Comparison of ENCODE assay signal across 9 mouse cellular contexts in genomic region chr6:39872901-39873591, GRCm38 (mm10). TPM values are rescaled to one million over a fixed set of nuclear protein-coding genes. Genes with fewer than 3 reads are reported as not detected.
DNase-seq lines count a peak whose midpoint lies in the region; ATAC-seq and TF ChIP-seq lines count a peak whose summit lies in the region.
"Had no signal": no experiment of that assay in that cellular context is flagged by ENCODE, and none has a peak within 500 bp of the region (broad histone marks: within the 10 kb centered on the region; RNA-seq: fewer than 3 reads in every experiment).

Gene Tmem178b, plus strand, starts transcription at chr6:39873271.

- H3K79me2 ChIP-seq in liver, adult 2 months (ENCODE audit: control insufficient read depth, insufficient read depth, low read length): no peaks in the 10 kb centered on the region

- peak within 1 kb of the TSS; percentile 96 for H3K4me2 ChIP-seq in kidney, embryonic 14.5 days (replicated peaks; ENCODE audit: low read depth, low read length)

- under 1% methylated on average over 63 of the region's 63 CpGs for WGBS in kidney, embryonic 14.5 days
- 2% methylated on average over 62 of the region's 63 CpGs for WGBS in liver, adult 2 months

- H3K27ac ChIP-seq in kidney, embryonic 14.5 days (ENCODE audit: low read depth, low read length): no peak within 1 kb of the TSS
- no peak within 1 kb of the TSS for H3K27ac ChIP-seq in liver, adult 2 months (replicated peaks; ENCODE audit: insufficient read depth, low read depth, low read length)

- H3K27me3 ChIP-seq in megakaryocyte, embryonic 14.5 days (replicated peaks): peaks cover 74% of the 10 kb centered on the region
- H3K27me3 ChIP-seq in kidney, embryonic 14.5 days (ENCODE audit: control insufficient read depth, insufficient read depth, low read length): peaks cover 53% of the 10 kb centered on the region
- H3K27me3 ChIP-seq in liver, adult 2 months (ENCODE audit: control insufficient read depth, insufficient read depth, low read length): peaks cover 26% of the 10 kb centered on the region

- TF ChIP-seq CTCF in liver, adult 2 months (IDR thresholded peaks at IDR 0.05; ENCODE audit: low read depth, low read length): no peak

- H3K9me3 ChIP-seq in megakaryocyte, embryonic 14.5 days: peaks cover 14% of the 10 kb centered on the region
- no peaks in the 10 kb centered on the region for H3K9me3 ChIP-seq in kidney, embryonic 14.5 days (ENCODE audit: control insufficient read depth, low read length)

- no peaks in the 10 kb centered on the region for H3K36me3 ChIP-seq in megakaryocyte, embryonic 14.5 days (replicated peaks; ENCODE audit: low read length)
- H3K36me3 ChIP-seq in kidney, embryonic 14.5 days (ENCODE audit: control insufficient read depth, insufficient read depth, low read length): no peaks in the 10 kb centered on the region
- no peaks in the 10 kb centered on the region for H3K36me3 ChIP-seq in liver, adult 2 months (ENCODE audit: control insufficient read depth, insufficient read depth, low read length)

- ATAC-seq in megakaryocyte, adult 5-6 weeks (ENCODE audit: poor library complexity, severe bottlenecking): no peak
- peak; percentile 53 for ATAC-seq in kidney, embryonic 14.5 days (ENCODE audit: low FRiP score, low TSS enrichment)
- ATAC-seq: Patski had no signal

- peak within 1 kb of the TSS; percentile 13; the same call in 1 of the 2 replicates for H3K9ac ChIP-seq in kidney, embryonic 14.5 days (ENCODE audit: low read depth, low read length)
- no peak within 1 kb of the TSS for H3K9ac ChIP-seq in liver, adult 2 months (ENCODE audit: low read depth, low read length)

- TF ChIP-seq POLR2A in liver, adult 2 months (IDR thresholded peaks at IDR 0.05; ENCODE audit: extremely low read depth, insufficient read depth, low read length): no peak

- peak; percentile 59 to 60 for DNase-seq in cerebellum, postnatal 36 days
- DNase-seq in frontal cortex, postnatal 25 days (ENCODE audit: low spot score in 2 of 2): peak; percentile 17 to 23
- no peak for DNase-seq in liver, adult 2 months (ENCODE audit: extremely low read depth, low read depth, low spot score)
- DNase-seq in right cerebral cortex, postnatal 14 days: peak; percentile 27
- DNase-seq in spleen, postnatal 14 days (ENCODE audit: low spot score in 2 of 2): no peak

- peak within 1 kb of the TSS; percentile 67 for H3K4me3 ChIP-seq in megakaryocyte, embryonic 14.5 days (replicated peaks)
- H3K4me3 ChIP-seq in kidney, embryonic 14.5 days (ENCODE audit: low read length): peak within 1 kb of the TSS; percentile 51
- peak within 1 kb of the TSS; percentile 36; the same call in 1 of the 2 replicates for H3K4me3 ChIP-seq in liver, adult 2 months (ENCODE audit: insufficient read depth, low read depth, low read length)

- H3K4me1 ChIP-seq in megakaryocyte, embryonic 14.5 days: peaks cover 33% of the 10 kb centered on the region
- H3K4me1 ChIP-seq in kidney, embryonic 14.5 days (ENCODE audit: control insufficient read depth, insufficient read depth, low read length): no peaks in the 10 kb centered on the region
- peaks cover 5% of the 10 kb centered on the region for H3K4me1 ChIP-seq in liver, adult 2 months (ENCODE audit: control insufficient read depth, insufficient read depth, low read length)

RNA-seq across cellular contexts. Expression of gene Tmem178b, which starts in this region (rescaled TPM):
- polyA plus RNA-seq in megakaryocyte, embryonic 14.5 days (2012; ENCODE audit: insufficient read depth, low replicate concordance): not detected in 2 replicates
- not detected in 2 replicates for total RNA-seq in megakaryocyte, adult 5-6 weeks (2015)
- not detected in 2 replicates for total RNA-seq in megakaryocyte, adult 5-6 weeks (2017)
- polyA plus RNA-seq in kidney, embryonic 14.5 days (2014; fragmentation: Nextera tagmentation; extraction: Ambion mirVana): 0.15 TPM in 1 of 2 replicates, not detected in the other
- 0.09 and 0.13 TPM in 2 replicates for total RNA-seq in liver, adult 2 months (2014; rRNA removed)
- polyA plus RNA-seq in liver, adult 2 months (2012; rRNA removed): 0.02 TPM in 1 of 2 replicates, not detected in the other
- polyA plus RNA-seq: Patski had no signal

Comparison
In these comparisons a context has a peak if more than half of its experiments do, and no peak if none do; other contexts are left out.
1. Peak in ATAC-seq, H3K4me3 ChIP-seq, H3K9ac ChIP-seq and H3K4me2 ChIP-seq in kidney, embryonic 14.5 days; RNA of the gene not detected or under 1 TPM.
2. DNase-seq: peak in cerebellum, postnatal 36 days (2 of 2), frontal cortex, postnatal 25 days (2 of 2) and right cerebral cortex, postnatal 14 days (single experiment); none in liver, adult 2 months (single experiment) and spleen, postnatal 14 days (0 of 2).
3. Peak in every context shown above with its lines, with median percentiles within 50 percentile points of each other: H3K4me3 ChIP-seq.